Mouse (Mus musculus): ENCODE data around the gene Clnk.
"Not testable (repeated sequence)": the region's sequence is repeated elsewhere in the genome, so short reads cannot be mapped to it uniquely, and the experiment has no call there.

Clnk gene

GRCm38 (mm10) chr5:38876622-38877021 lies at the start of gene Clnk:
TSS of gene Clnk (minus strand) at chr5:38876812.
- DNase-seq, result no peak

DNA sequence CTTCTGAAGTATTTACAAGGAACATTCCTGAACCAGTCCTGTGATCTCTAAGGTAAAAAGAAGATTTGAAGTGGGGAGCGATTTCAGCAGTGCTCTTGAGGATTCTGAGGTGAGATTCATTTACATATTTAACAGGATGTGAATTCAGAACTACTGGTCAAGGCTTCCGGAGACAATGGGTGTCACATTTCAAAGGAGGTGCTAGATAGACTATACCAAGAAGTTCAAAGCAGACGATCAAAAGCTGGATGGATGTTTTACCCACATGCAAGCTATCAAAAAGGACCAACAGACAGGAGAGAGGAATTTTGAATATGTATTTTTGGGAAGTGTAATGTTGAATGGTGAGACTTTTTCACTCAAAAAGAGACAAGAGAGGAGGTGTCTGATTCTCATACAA lies 28.7 kb upstream of the Clnk start:
- DNase-seq, result no peak

DNA sequence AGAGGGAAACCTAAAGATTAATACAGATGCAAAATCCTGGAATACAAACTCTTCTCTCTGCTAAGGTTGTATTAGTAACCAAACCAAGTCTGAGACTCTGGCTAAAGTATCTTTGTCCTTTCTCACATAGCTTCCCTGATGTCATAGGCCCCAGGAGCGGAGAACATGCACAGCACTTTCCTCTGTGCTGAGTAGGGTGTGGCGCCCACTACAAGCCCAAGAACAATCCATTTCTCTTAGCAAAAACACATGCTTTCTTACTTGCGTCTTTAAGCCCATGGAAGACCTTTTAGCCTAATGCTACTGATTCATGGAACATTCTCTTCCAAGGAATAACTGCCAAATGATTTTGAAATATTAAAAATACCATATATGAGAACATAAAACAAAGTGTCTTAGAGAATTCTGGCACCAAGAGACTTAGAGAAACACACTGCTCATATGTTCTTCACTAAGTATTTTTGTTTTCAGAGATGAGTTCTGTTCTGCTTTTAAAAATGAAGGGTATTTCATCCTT lies 28.0 kb upstream of the Clnk start:
- no peak for DNase-seq

- DNase-seq, result no peak
Measured at GRCm38 (mm10) chr5:38902889-38903288, 26.3 kb upstream of the Clnk start.

- no peak for DNase-seq
Measured at GRCm38 (mm10) chr5:38899051-38899450, 22.4 kb upstream of the Clnk start.

GRCm38 (mm10) chr5:38888646-38889045 lies 12.0 kb upstream of the Clnk start:
- no peak for DNase-seq

- no peak for DNase-seq
Measured at GRCm38 (mm10) chr5:38886623-38887275, 10.1 kb upstream of the Clnk start.

- not testable (repeated sequence) for DNase-seq
Measured at GRCm38 (mm10) chr5:38882635-38883034, 6.0 kb upstream of the Clnk start.

- DNase-seq, result peak; percentile 45
Measured at GRCm38 (mm10) chr5:38881728-38882620, 5.4 kb upstream of the Clnk start.

DNA sequence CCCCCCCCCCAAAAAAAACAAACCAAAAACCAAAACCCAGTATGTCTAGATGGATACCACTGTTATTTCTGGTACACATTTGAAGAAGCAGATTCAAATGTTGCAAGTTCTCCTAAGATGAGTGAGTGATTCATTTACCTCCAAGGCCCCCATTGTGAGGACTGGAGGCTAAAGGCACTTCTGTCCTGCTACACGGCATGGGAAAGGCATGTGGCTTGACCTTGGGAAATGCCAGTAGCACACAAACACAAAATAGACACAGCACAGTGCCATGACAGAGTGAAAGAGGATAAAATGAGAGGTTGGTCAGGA lies 4.8 kb upstream of the Clnk start:
- no peak for DNase-seq

DNA sequence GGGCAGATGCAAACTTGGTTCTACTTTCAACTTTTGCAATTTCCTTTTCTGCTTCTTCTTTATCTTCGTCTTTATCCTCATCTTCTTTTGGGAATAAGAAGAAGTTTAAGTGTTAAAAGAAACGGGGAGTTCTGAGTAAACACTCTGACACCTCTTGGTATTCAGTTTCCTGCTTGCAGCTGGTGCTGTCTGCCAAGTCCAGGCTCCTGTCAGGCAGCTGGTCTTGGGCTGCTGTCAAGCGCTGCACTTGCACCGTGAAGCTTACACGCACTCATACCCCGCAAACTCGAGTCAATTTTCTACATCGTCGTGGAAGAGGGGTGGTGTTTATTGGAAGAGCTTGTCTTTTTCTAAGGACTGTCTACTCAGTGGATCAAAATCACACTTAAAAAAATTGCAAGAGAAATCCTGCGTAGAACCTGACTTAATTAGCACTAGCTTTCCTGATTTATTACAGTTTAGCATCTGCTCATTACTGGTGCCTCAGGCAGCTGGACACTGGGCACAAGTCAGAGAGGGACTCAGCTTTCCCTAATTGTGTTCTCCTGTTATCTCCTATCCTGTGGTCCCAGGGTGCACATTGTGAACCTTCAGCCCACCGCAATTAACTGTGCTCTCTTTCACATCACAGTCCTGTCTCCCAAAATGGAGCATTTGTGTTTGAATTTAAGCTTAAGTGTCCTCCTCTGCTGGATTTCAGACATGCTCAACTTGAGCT lies 3.5 kb upstream of the Clnk start:
- DNase-seq, result no peak

- no peak for DNase-seq
Measured at GRCm38 (mm10) chr5:38875403-38875802, 1.2 kb downstream of the Clnk start.

DNA sequence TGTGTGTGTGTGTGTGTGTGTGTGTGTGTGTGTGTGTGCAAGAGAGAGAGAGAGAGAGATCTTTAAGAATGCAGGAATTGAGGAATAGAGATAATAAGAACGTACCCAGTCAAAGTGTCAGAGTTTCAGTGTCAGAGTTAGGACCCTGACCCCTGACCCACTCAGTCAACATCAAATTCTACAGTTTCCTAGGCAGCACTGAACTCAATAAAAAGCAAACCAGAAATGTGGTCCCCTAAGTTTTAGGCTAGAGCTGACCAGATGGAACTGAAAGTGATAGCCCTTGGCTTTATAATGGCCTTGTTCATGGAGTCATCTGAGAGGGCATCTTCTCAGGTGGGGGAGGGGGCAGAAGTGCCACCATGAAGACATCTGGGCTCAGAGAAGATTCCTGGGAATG lies 1.7 kb downstream of the Clnk start:
- no peak for DNase-seq

DNA sequence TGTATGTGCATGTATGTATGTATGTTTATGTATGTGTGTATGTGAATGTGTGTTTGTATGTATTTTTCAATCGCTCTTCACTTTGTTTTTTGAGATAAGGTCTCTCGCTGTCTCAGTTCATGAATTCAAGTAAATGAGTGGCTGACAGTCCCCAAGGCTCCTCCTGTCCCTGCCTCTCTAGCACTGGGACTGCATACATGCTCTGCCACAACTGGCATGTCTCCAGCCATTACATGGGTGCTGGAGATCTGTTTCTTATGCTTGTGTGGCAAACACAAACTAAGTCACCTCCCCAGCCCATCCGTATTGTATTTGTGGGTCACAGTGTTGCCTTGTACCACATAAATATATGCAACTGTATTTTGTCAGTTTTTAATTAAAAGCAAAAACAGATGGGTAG lies 3.7 kb downstream of the Clnk start:
- DNase-seq, result no peak

- no peak for DNase-seq
Measured at GRCm38 (mm10) chr5:38871591-38871990, 5.0 kb downstream of the Clnk start.

- no peak for DNase-seq
Measured at GRCm38 (mm10) chr5:38870485-38870884, 6.1 kb downstream of the Clnk start.

GRCm38 (mm10) chr5:38869976-38870375 lies 6.6 kb downstream of the Clnk start:
- no peak for DNase-seq

GRCm38 (mm10) chr5:38864624-38865023 lies 12.0 kb downstream of the Clnk start:
- DNase-seq, result no peak

GRCm38 (mm10) chr5:38863029-38863428 lies 13.6 kb downstream of the Clnk start:
- DNase-seq, result no peak

- DNase-seq, result peak; percentile 15
Measured at GRCm38 (mm10) chr5:38862288-38862985, 14.2 kb downstream of the Clnk start.

- no peak for DNase-seq
Measured at GRCm38 (mm10) chr5:38858015-38858721, 18.4 kb downstream of the Clnk start.

DNA sequence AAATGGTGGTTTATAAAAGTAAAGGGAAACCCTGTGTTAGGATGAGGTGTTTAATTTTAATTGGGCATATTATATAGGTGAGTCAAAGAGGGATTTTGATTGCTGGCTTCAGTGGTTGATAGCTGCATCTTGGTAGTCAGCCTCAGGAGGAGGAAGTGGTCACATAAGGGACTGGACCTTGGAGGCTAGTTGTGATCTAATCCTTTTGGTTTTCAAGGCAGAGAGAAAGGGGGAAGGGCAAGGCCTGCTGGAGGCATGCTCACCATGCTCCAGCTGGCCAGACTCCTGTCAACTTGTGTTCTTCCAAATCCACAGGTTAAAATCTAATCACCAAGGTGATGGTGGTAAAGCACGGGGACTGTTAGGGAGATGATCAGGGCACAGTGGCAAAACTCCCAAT lies 19.0 kb downstream of the Clnk start:
- DNase-seq, result no peak

Measured in layer of hippocampus, adult 9-11 months (tissue).